Mouse (Mus musculus): Measurements from ENCODE around the gene Olfr1158.
"Not testable (repeated sequence)": the region's sequence is repeated elsewhere in the genome, so short reads cannot be mapped to it uniquely, and the experiment has no call there.

Gene Olfr1158

GRCm38 (mm10) chr2:87989813-87990212, at the start of gene Olfr1158:
Gene Olfr1158 (plus strand): TSS chr2:87990113.
- no peak for DNase-seq

DNA sequence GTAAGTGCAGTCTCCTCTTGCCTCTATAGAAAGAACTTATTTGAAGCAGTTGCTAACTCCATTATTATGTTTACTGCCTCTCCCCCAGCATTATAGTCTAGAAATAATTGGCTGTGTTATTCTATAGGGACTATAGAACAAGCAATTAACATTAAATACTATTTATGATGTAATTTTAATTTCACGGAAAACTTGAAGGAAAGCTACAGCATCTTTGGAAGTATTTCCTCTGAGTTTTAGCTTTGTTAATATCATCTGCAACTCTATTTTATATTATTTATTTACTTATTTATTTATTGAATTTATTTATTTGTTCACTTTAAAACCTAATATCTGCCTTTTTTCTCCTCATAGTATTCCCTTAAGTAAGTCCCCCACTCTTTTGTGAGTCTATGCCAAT, 44.9 kb upstream of the Olfr1158 start, which contains the start of gene Olfr1155:
Olfr1155 (minus strand) TSS at position 101 of the 400 bp plus-strand sequence.
- no peak for DNase-seq

- DNase-seq, result no peak
Observed at GRCm38 (mm10) chr2:87953000-87953399, 36.9 kb upstream of the Olfr1158 start, which contains the start of gene Olfr1156. Gene Olfr1156 (minus strand): TSS chr2:87953100.

GRCm38 (mm10) chr2:87968199-87968598, 21.7 kb upstream of the Olfr1158 start, which contains the start of gene Olfr1157:
Gene Olfr1157 (minus strand): TSS chr2:87968299.
- no peak for DNase-seq

- DNase-seq, result no peak
Observed at GRCm38 (mm10) chr2:87974563-87974962, 15.3 kb upstream of the Olfr1158 start, which contains the start of gene Olfr74. Gene Olfr74 (minus strand): TSS chr2:87974663.

DNA sequence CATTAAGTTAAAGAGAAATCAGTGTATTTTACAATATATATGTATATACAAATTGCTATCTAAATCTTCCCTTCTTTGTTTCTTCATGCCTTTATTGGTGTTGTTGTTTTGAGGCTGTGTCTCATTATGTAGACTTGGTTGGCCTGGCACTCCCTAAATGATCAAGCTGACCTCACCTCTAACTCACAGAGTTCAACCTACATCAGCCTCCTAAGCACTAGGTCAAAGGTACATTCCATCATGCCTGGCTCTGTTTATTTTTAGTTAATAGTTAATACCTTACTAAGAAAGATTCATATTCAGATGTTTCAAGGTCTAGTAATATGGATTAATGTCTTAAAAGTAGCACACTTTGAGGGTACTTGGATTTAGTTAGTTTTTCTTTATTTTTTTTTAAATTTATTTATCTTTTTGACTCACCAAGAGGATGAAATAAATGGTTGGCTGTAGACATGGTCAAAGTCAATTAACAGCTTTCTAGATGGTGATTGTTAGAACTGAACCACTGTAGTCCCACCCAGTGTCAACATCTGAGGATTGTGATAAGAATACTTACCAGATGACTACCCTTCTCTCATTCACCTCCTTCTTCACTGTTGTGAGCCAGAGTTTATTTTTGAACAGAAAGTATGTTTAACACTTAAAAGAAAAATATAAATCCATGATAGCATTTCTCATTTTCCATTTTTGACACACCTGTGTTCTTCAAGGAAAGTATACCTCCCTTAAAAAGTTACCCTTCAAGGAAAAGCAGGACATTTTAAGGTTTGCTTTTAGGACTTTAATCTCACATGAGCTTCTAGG, 17.8 kb downstream of the Olfr1158 start, which contains the start of gene Olfr1160:
Olfr1160 (minus strand) TSS at position 754 of the 804 bp plus-strand sequence.
- no peak for DNase-seq

DNA sequence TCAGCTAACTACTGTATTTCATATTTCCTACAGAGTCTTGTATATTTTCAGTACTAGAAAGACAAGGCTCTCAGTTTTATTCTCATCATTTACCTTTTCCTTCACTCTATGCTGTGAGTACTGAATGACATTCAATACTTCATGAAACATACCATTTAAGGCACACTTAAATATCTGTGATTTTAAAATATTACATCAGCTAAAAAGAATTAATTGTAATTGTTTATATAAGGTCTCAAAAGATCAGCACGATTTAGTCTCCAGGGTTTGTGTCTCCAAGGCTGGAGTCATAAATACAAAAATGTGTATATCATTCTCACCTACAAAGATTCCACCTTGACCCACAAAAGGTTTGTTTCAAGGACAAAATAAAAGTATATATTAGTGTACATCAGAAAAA, 32.6 kb downstream of the Olfr1158 start, which contains the start of gene Olfr1161:
Olfr1161 (plus strand) TSS at position 301 of the 400 bp plus-strand sequence.
- not testable (repeated sequence) for DNase-seq

DNA sequence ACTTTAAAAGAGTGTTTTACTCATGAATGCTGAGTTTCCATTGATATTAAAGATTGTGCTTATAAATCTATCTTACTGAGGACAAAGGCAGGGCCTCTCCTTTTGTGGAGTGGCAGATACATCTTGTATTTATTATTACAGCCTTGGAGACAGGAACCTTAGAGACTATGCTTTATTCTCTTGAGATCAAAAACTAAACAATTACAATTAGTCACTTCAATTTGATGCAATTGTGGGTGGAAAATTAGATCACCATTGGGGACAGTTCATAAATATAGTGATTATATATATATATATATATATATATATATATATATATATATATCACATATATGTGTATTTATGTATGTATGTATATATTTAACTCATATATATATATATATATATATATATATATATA, 47.7 kb downstream of the Olfr1158 start, which contains the start of gene Olfr73:
Olfr73 (minus strand) TSS at position 101 of the 400 bp plus-strand sequence.
- DNase-seq, result no peak
